Mouse (Mus musculus) lung, postnatal 0 days (tissue): ENCODE measurements around the gene Dnaja2.

Experiments
- CTCF ChIP-seq: IDR thresholded peaks from 2 replicates; pipeline ENCODE4 v1.5.1; 2016; ENCODE audit warnings: antibody characterized with exemption, mild to moderate bottlenecking
- EP300 ChIP-seq: IDR thresholded peaks from 2 replicates; pipeline ENCODE4 v1.6.1; 2016; ENCODE audit warnings: antibody characterized with exemption, mild to moderate bottlenecking, control low read depth

- TF ChIP-seq EP300, result no peak
- no peak for TF ChIP-seq CTCF
These were observed 33.8 kb downstream of the Dnaja2 start for GRCm38 (mm10) chr8:85521332-85521731.
